Mouse (Mus musculus): ENCODE results near the gene 9130019O22Rik.
"Not testable (repeated sequence)": the region's sequence is repeated elsewhere in the genome, so short reads cannot be mapped to it uniquely, and the experiment has no call there.

The 9130019O22Rik gene

GRCm38 (mm10) chr7:127375271-127376245 is 11.4 kb downstream of the 9130019O22Rik start, which contains the start of gene Zfp747:
Gene Zfp747, minus strand, starts transcription at chr7:127376050.
- peak; percentile 90 for DNase-seq (ENCODE audit: low spot score in 2 of 2)

GRCm38 (mm10) chr7:127371870-127372269 is 15.1 kb downstream of the 9130019O22Rik start:
- not testable (repeated sequence) for DNase-seq (ENCODE audit: low spot score in 2 of 2)

DNA sequence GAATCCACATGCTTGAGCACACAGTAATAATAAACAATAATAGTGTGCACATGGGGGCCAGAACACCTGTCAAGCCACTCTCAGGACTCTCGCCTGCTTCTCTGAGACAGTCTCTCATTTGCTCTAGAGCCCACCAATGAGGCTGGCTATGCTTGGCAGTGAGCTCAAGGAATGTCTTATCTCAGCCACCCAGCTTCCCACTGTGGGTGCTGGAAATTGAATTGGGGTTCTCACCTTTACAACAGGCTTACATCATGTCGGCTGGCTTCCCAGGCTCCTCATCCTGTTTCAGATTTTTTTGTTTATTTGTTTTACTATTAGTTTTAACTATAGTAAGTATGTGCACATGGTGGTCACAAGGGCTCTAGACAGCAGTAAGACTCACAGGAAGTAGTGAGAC is 15.8 kb downstream of the 9130019O22Rik start:
- DNase-seq (ENCODE audit: low spot score in 2 of 2): no peak

GRCm38 (mm10) chr7:127366249-127366648 is 20.7 kb downstream of the 9130019O22Rik start:
- no peak for DNase-seq (ENCODE audit: low spot score in 2 of 2)

DNA sequence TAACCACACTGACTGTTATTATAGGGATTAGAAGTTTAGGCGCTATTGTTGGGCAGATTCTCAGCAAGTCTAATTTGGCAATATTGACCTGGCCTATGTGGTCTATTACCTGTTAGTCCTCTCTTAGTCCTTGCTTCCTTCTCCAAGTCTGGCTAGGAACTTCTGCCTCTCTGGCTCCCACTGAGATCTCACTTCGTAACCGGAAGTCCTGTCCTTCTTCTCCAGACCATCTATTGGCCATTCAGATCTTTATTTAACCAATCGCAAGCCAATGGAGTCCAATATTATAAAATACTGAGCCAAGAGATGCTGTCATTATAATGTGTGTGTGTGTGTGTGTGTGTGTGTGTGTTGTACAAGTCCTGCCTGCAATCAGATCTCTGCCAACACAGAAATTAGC is 22.8 kb downstream of the 9130019O22Rik start:
- DNase-seq (ENCODE audit: low spot score in 2 of 2): no peak

DNA sequence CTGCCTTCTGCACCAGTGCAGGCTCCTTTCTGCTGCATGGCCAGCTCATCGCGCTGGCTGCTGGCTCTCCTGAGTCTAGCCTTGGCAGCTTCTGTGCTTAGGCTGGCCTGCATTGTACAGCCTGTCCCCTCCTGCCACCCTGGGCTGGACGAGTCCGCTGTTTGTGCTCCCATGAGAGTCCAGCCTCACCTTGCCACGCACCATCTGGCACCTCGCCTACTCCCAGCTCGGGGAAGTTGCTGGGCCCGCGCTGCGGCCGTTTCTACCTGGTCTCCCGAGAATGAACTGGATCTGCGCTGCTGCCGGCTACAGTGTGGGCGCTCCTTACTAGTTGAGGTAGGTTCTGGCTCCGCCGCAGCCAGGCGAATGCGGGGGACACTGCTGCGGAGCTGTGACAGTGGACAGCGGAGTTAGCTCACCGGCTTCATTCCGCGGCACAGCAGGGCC is 23.5 kb downstream of the 9130019O22Rik start:
- no peak for DNase-seq (ENCODE audit: low spot score in 2 of 2)

GRCm38 (mm10) chr7:127362418-127362817 is 24.5 kb downstream of the 9130019O22Rik start:
- not testable (repeated sequence) for DNase-seq (ENCODE audit: low spot score in 2 of 2)

- DNase-seq (ENCODE audit: low spot score in 2 of 2): no peak
Measured at GRCm38 (mm10) chr7:127361449-127361848, 25.5 kb downstream of the 9130019O22Rik start.

DNA sequence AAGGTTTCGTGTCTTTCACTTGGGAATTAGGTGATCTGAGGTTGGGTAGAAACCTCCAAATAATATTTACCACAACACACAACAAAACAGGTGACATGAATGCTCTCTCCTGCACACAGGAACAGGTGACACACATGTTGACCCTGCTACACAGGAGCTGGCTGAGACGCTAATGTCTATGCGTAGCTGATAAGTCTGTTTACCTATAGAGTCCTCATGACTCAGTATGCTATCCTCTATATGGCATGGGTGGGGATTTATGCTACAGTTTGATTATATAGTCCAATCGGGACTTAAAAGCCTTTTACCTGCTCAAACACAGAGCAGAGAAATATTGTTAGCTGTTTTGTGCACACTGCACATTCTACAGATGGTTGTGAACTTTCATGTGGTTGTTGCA is 26.7 kb downstream of the 9130019O22Rik start:
- no peak for DNase-seq (ENCODE audit: low spot score in 2 of 2)

GRCm38 (mm10) chr7:127358472-127358871 is 28.5 kb downstream of the 9130019O22Rik start:
- no peak for DNase-seq (ENCODE audit: low spot score in 2 of 2)

DNA sequence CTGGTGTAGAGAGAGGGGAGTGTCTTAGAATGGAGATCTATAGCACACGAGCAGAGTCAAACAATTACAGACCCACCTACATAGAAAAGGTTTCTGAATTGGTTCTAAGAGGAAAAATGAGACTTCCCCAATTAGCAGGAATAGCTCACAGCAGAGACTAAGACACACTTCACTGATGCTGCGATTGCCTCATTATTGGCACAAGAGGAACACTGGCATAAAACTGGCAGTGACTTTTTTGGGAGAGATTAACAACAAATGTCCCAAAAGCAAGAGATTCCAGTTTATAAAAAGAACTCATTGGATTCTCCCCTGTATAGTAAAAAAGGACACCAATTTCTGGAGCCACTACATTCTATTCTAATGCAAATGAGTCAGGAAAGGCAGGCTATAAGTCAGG is 29.1 kb downstream of the 9130019O22Rik start:
- DNase-seq (ENCODE audit: low spot score in 2 of 2): no peak

GRCm38 (mm10) chr7:127355796-127356195 is 31.2 kb downstream of the 9130019O22Rik start:
- no peak for DNase-seq (ENCODE audit: low spot score in 2 of 2)

DNA sequence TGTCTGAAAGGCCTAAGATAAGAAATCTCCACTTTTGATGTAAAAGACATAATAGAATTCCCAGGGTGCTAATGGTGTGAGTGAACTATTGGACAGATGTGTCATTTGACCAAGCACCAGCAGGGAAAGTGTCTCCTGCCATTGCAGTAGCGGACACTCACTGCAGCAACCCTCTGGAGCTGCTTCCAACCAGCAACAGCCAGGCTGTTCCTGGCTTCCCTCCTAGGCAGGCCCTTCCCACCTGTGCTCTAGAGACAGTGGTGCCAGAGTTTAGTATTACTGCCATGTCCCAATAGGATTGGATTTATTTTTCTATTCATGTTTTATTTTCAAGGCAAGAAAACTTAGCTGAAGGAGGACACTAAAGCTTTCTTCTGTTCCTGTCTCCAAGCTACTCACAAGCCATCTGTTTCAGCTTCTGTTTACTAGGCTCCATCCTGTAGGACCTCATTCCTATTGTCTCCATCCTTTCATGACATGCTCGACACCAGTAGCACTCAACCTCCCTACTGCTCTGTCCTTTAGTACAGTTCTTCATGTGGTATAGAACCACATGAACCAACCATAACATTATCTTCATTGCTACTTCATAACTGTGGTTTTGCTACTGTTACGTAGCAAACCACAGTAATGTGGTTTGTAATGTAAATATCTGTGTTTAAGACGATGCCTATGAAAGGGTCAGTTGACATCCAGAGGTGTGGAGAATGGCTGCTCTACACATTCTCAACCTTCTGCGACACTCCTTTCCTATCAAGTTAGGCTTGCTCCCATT is 35.5 kb downstream of the 9130019O22Rik start:
- DNase-seq (ENCODE audit: low spot score in 2 of 2): no peak

- DNase-seq (ENCODE audit: low spot score in 2 of 2): no peak
Measured at GRCm38 (mm10) chr7:127346676-127347075, 40.3 kb downstream of the 9130019O22Rik start.

- peak; percentile 81 to 82 for DNase-seq (ENCODE audit: low spot score in 2 of 2)
Measured at GRCm38 (mm10) chr7:127345512-127346325, 41.2 kb downstream of the 9130019O22Rik start, which contains the start of gene Zfp768. Gene Zfp768, minus strand, starts transcription at chr7:127345589.

DNA sequence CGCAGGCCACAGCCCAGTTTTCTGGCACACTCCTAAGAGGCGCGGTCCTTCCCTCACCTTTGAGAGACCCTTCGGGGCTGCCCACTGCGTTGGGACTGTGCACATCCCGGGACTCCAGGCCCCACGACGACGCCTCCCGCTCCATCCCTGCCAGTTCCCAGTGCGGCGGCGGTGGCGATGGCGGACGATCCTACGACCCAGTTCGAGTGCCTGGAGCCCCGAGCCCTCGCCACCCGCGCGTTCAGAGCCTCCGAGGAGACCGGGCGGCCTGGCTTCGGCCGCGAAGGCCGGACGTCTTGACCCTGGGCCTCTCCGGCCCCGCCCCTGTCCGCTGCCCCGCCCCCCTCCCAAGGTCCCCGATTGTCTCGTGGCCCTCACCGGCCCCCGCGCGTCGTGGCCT is 41.9 kb downstream of the 9130019O22Rik start:
- peak in 1 of 2 experiments; percentile 15 for DNase-seq (ENCODE audit: low spot score in 2 of 2)

- DNase-seq (ENCODE audit: low spot score in 2 of 2): no peak
Measured at GRCm38 (mm10) chr7:127344371-127344770, 42.6 kb downstream of the 9130019O22Rik start.

DNA sequence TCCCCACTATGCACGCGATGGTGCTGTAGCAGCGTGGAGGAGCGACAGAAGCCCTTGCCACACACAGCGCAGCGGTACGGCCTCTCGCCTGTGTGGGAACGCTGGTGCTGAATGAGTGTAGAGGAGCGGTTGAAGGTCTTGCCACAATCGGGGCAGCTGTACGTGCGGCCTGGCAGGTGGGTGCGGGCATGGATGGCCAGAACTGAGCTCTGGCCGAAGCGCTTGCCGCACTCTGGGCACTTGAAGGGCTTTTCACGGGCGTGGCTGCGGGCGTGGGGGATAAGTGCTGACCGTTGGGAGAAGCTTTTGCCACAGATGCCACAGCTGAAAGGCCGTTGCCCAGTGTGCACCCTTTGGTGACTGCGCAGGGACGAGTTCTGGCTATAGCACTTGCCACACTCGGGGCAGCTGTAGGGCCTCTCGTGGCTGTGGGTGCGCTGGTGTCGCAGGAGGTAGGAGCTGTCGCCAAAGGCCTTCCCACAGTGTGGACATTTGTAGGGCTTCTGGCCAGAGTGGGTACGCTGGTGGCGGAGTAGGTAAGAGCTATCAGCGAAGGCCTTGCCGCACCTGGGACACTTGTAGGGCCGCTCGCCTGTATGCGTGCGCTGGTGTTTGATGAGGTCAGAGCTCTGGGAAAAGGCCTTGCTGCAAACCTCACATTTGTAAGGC is 43.5 kb downstream of the 9130019O22Rik start:
- no peak for DNase-seq (ENCODE audit: low spot score in 2 of 2)

DNA sequence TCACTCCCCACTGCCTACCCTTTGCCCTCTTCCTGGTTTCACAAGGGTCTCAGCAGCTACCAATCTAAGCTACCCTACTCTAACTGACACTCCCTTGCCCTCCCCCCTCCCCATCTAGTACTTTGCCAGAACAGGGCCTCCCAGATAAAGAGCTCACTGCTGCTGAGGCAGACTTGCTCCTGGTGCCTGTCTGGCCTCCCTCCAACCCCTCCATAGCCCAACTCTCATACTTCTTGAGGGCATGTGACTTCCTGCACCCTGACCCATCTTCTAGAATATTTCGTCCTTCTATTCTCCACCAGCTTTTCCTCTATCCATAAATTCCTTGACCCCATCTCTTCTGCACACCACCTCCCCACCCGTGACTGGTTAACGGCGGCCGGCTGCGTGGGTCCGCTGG is 44.1 kb downstream of the 9130019O22Rik start:
- DNase-seq (ENCODE audit: low spot score in 2 of 2): no peak

DNA sequence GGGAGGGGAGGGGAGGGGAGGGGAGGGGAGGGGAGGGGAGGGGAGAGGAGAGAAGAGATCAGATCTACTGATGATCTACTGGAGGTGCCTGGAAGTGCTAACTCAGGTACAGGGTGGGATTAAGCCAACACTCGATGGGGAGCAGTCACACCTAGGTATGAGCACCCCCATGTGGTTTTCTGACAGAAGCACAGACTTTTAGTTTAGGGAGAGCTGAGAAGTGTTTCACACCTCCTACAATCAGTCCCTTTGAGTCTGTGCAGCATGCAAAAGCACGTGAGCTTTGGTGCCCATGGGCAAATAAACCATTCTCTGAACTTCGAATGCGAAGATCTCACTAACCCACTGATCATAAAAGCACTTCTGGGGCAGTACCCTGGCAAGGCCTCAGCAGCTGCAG is 44.6 kb downstream of the 9130019O22Rik start:
- DNase-seq (ENCODE audit: low spot score in 2 of 2): no peak

DNA sequence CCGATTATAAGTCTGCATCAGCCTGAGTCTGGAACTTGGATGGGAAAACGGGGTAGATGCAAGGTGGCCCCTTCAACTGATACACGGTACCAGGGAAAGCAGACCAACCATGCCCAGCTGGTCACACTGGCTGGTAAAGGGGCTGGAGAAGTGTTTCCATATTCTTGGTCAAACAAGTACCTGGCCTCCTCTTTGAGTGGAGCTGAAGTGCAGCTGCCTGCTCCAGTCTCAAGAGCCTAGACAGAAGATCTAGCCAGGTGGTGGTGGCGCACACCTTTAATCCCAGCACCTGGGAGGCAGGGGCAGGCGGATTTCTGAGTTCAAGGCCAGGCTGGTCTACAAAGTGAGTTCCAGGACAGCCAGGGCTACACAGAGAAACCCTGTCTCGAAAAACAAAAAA is 45.1 kb downstream of the 9130019O22Rik start:
- not testable (repeated sequence) for DNase-seq (ENCODE audit: low spot score in 2 of 2)

All from spleen, postnatal 14 days (tissue).